Mouse (Mus musculus) heart, postnatal 0 days (tissue): ENCODE results near the gene Chchd3.

ENCODE experiments used
- CTCF ChIP-seq: IDR thresholded peaks from 2 replicates; pipeline ENCODE4 v1.5.1; 2016; ENCODE audit warnings: antibody characterized with exemption, control low read depth, low read depth
- EP300 ChIP-seq: IDR thresholded peaks from 2 replicates; pipeline ENCODE4 v1.6.1; 2016; ENCODE audit warnings: antibody characterized with exemption, low read depth

DNA sequence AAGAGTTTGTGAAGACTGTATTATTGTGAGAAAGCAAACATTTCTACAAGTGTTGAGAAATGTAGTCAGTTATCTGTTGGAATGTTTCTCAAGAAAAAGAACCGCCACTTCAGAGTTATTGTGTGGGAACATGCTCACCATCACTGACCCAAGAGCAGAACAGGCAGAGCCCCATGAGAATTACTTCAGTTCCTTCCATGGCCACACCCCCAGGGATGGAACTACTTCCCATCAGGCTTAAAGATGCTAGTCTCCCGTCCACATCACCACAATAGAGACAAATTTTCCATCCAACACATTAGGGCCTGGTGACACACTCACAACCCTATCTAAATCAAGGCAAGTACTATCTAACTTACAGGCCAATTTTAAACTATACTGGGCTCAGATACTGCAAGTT lies 28.4 kb downstream of the Chchd3 start:
- TF ChIP-seq EP300 (no peak), CTCF (no peak)
